Mouse (Mus musculus): ENCODE data around the gene Mfsd6. TPM values are rescaled to one million over a fixed set of nuclear protein-coding genes. Genes with fewer than 3 reads are reported as not detected.

Gene Mfsd6
- total RNA-seq, 4 experiments from 2014 or later = 19.9 to 22.8 (median 21.4) TPM

- DNase-seq (ENCODE audit: low spot score) = no peak
These were observed 87.0 kb downstream of the Mfsd6 start for GRCm38 (mm10) chr1:52640266-52640665.

GRCm38 (mm10) chr1:52639090-52639489, 88.2 kb downstream of the Mfsd6 start:
- no peak for DNase-seq (ENCODE audit: low spot score)

GRCm38 (mm10) chr1:52638101-52638500, 89.2 kb downstream of the Mfsd6 start:
- no peak for DNase-seq (ENCODE audit: low spot score)

- no peak for DNase-seq (ENCODE audit: low spot score)
These were observed 91.3 kb downstream of the Mfsd6 start for GRCm38 (mm10) chr1:52635932-52636331.

GRCm38 (mm10) chr1:52634251-52634650, 93.0 kb downstream of the Mfsd6 start:
- DNase-seq (ENCODE audit: low spot score) = no peak

GRCm38 (mm10) chr1:52631570-52631969, 95.7 kb downstream of the Mfsd6 start:
- DNase-seq (ENCODE audit: low spot score) = no peak

GRCm38 (mm10) chr1:52630937-52631299, 96.3 kb downstream of the Mfsd6 start:
- DNase-seq (ENCODE audit: low spot score) = no peak

GRCm38 (mm10) chr1:52630248-52630936, 96.9 kb downstream of the Mfsd6 start, which contains the start of gene Nemp2:
Nemp2 (plus strand) TSS chr1:52630703.
- DNase-seq (ENCODE audit: low spot score) = peak; percentile 91

GRCm38 (mm10) chr1:52620442-52620841, 106.8 kb downstream of the Mfsd6 start:
- no peak for DNase-seq (ENCODE audit: low spot score)

- DNase-seq (ENCODE audit: low spot score) = peak; percentile 21
These were observed 109.0 kb downstream of the Mfsd6 start for GRCm38 (mm10) chr1:52618217-52618616.

GRCm38 (mm10) chr1:52608486-52608885, 118.8 kb downstream of the Mfsd6 start:
- no peak for DNase-seq (ENCODE audit: low spot score)

- DNase-seq (ENCODE audit: low spot score) = no peak
These were observed 119.6 kb downstream of the Mfsd6 start for GRCm38 (mm10) chr1:52607700-52608099.

Other genes with a start within 250 kb of the Mfsd6 start
- gene Nab1, start 226.8 kb downstream of the Mfsd6 start, total RNA-seq (2022) = 10 to 100 TPM; 19.4 to 24.7 (median 23.0) TPM
- 1 to 10 TPM in 1 of 4 experiments, under 1 TPM in 3; 0.71 to 1.3 (median 0.93) TPM for gene Nemp2, start 96.8 kb downstream of the Mfsd6 start, total RNA-seq (2022)
- 10 to 100 TPM; 11.8 to 20.0 (median 16.8) TPM for gene Inpp1, start 90.2 kb upstream of the Mfsd6 start, total RNA-seq (2022)
- gene Hibch, start 117.5 kb upstream of the Mfsd6 start, total RNA-seq (2022) = 10 to 100 TPM; 84.4 to 94.4 (median 88.9) TPM